Mouse (Mus musculus): Measurements from ENCODE around the gene Magea4. TPM values are rescaled to one million over a fixed set of nuclear protein-coding genes. Genes with fewer than 3 reads are reported as not detected.

Magea4 gene
- polyA plus RNA-seq (2012; ENCODE audit: insufficient read depth, insufficient read length, missing spikeins): not detected in 2 replicates

DNA sequence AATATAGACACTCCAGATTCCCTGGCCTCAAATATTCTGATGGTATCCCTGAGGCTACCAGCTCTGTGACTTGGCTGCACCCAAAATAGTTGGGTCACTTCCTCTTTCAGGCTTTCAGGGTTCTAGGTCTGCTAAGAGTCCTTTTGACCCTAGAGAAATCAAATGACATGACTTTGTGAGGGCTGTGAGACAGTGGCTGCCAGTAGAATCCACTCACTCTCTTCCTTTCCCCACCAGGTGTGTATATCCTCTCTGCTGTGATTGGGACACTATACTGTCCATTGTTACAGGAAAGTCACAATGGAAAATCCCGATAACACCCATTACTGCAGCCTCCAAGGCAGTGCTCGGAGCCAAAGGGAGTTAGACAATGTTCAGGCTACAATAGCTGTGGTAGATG, at the start of gene Magea4:
Gene Magea4, plus strand, starts transcription at position 301 of the 400 bp plus-strand sequence.
- TF ChIP-seq POLR2A (IDR thresholded peaks at IDR 0.05; ENCODE audit: borderline replicate concordance, low read depth, low read length) (no peak), CTCF (IDR thresholded peaks at IDR 0.05; ENCODE audit: low read depth, low read length) (no peak)
- Histone ChIP-seq H3K4me1 (ENCODE audit: control insufficient read depth, insufficient read depth, low read length) (no peaks in the 10 kb centered on the region), H3K27ac (ENCODE audit: insufficient read depth, low read depth, low read length) (no peak within 1 kb of the TSS), H3K4me3 (ENCODE audit: insufficient read depth, low read length) (no peak within 1 kb of the TSS)

DNA sequence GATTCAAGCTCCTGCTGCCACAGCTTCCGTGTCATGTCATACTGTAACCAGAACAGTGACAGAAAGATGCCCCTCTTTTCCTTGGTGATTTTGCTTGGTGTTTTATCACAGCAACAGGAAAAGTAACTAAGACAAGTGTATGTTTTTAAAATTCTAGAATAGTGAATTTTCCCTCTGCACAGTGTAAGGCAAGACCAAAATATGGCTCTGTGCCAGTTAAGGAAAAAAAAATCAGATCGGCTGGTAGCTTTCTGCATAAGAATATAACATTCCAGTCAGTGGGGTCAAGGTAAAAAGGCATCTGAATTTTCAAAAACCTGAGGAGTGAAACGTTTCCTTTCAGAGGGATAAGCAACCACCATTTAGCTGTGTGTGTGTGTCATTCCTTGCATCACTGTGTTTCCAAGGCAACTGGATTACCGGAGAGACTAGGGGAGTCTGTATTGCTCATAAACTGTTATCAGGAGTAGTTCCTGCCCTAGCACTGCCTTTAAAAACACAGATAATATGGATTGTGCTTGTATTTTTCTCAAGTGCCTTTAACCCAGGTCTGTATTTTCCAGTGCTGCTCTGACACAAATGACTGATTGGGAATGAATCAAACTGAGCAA, 18.8 kb upstream of the Magea4 start:
- Histone ChIP-seq H3K4me3 (ENCODE audit: insufficient read depth, low read length) (no peak overlapping the region), H3K27ac (ENCODE audit: insufficient read depth, low read depth, low read length) (no peak overlapping the region), H3K4me1 (ENCODE audit: control insufficient read depth, insufficient read depth, low read length) (no peaks in the 10 kb centered on the region)
- TF ChIP-seq POLR2A (IDR thresholded peaks at IDR 0.05; ENCODE audit: borderline replicate concordance, low read depth, low read length) (no peak), CTCF (IDR thresholded peaks at IDR 0.05; ENCODE audit: low read depth, low read length) (no peak)

DNA sequence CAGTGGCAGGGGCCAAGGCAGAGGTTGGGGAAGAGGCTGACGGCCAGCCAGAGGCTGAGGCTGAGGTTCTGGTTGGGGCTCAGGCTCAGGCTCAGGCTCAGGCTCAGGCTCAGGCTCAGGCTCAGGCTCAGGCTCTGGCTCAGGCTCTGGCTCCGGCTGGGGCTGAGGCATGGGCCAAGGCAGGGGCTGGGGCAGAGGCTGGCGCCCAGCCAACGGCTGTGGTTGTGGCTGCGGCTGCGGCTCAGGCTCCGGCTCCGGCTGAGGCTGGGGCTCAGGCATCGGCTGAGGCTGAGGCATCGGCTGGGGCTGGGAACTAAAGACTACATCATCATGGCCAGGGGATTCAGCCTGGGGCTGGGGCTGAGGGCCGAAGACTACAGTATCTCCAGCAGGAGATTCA, 48.8 kb downstream of the Magea4 start:
- Histone ChIP-seq H3K27ac (ENCODE audit: insufficient read depth, low read depth, low read length) (no peak overlapping the region), H3K4me3 (ENCODE audit: insufficient read depth, low read length) (no peak overlapping the region), H3K4me1 (ENCODE audit: control insufficient read depth, insufficient read depth, low read length) (no peaks in the 10 kb centered on the region)
- no peak for TF ChIP-seq POLR2A (IDR thresholded peaks at IDR 0.05; ENCODE audit: borderline replicate concordance, low read depth, low read length)
- TF ChIP-seq CTCF (IDR thresholded peaks at IDR 0.05; ENCODE audit: low read depth, low read length): no peak

Other genes with a start within 250 kb of the Magea4 start
- gene Fate1, start 249.0 kb upstream of the Magea4 start, polyA plus RNA-seq (2012; ENCODE audit: insufficient read depth, insufficient read length, missing spikeins): not detected in 2 replicates
- not detected in 2 replicates for gene Cnga2, start 230.2 kb upstream of the Magea4 start, polyA plus RNA-seq (2012; ENCODE audit: insufficient read depth, insufficient read length, missing spikeins)
- gene Gabre, start 52.8 kb downstream of the Magea4 start, polyA plus RNA-seq (2012; ENCODE audit: insufficient read depth, insufficient read length, missing spikeins): 0.12 TPM in 1 of 2 replicates, not detected in the other
- not detected in 2 replicates for gene Magea10, start 164.8 kb downstream of the Magea4 start, polyA plus RNA-seq (2012; ENCODE audit: insufficient read depth, insufficient read length, missing spikeins)

Measured in bone marrow macrophage, adult 2 months (primary cell).